Mouse (Mus musculus): ENCODE data around the gene Tpbpa.
"Not testable (repeated sequence)": the region's sequence is repeated elsewhere in the genome, so short reads cannot be mapped to it uniquely, and the experiment has no call there.

The Tpbpa gene

DNA sequence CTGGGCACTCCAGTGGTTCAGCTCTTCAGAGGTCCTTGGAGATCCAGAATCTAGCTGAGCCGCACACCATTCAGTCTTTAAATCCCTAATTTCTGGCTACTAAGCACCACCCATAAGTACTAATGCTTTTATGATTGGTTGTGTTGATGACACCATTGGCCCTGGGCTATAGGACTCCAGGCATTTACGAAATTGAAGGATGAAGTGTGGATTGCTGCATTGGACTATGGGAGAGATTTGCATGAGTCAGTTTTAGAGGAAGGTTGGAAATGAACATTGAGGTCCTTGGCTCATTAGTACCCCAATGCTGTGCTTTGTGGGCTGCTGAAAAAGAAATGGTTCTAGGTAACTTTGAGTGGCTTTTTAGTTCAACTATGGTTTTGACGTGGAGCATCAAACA is at the start of gene Tpbpa:
Gene Tpbpa, minus strand, starts transcription at position 101 of the 400 bp plus-strand sequence.
- not testable (repeated sequence) for DNase-seq (ENCODE audit: low spot score)

DNA sequence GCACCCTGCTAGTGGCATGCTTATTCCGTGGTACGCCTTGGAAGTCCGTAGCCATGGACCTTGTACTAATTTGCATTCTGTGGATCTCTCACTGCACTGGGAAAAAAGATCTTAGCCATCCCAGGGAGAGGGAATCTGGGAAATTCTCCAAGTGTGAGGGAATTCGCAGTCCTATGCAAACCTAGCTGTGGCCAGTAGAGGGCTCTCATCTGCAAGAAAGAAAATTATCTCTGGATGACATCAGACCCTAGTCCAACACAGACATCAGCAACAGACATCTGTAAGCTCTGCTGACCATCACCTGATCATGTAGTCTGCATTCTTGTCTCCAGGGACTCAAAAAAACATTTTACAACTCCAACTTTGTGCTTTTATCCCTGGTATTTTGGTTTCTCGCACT is 45.1 kb upstream of the Tpbpa start:
- not testable (repeated sequence) for DNase-seq (ENCODE audit: low spot score)

DNA sequence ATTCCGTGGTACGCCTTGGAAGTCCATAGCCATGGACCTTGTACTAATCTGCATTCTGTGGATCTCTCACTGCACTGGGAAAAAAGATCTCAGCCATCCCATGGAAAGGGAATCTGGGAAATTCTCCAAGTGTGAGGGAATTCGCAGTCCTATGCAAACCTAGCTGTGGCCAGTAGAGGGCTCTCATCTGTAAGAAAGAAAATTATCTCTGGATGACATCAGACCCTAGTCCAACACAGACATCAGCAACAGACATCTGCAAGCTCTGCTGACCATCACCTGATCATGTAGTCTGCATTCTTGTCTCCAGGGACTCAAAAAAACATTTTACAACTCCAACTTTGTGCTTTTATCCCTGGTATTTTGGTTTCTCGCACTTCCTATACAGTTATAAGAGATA is 30.5 kb upstream of the Tpbpa start:
- DNase-seq (ENCODE audit: low spot score): not testable (repeated sequence)

DNA sequence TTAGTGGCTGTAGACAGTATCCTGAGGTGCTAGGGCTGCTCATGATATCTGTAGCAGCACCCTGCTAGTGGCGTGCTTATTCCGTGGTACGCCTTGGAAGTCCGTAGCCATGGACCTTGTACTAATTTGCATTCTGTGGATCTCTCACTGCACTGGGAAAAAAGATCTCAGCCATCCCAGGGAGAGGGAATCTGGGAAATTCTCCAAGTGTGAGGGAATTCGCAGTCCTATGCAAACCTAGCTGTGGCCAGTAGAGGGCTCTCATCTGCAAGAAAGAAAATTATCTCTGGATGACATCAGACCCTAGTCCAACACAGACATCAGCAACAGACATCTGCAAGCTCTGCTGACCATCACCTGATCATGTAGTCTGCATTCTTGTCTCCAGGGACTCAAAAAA is 22.2 kb upstream of the Tpbpa start:
- DNase-seq (ENCODE audit: low spot score): not testable (repeated sequence)

DNA sequence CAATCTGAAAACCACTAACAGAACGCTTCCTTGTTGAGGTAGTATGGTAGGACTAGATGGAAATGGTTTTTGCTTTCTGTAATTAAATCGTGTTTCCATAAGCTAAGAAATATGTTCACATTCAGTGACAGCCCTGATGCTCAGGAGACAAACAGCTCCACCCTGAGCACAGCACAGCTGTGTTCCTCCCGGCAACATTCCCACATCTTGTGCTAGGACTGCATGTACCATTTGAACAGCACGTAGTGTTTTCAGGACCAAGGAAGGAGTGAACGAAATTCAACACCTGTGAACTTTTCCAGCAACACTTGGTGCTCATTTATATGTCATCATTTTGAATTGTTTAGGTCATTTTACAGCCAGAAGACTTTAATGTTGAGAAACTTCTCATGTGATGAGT is 19.9 kb upstream of the Tpbpa start:
- DNase-seq (ENCODE audit: low spot score): no peak

DNA sequence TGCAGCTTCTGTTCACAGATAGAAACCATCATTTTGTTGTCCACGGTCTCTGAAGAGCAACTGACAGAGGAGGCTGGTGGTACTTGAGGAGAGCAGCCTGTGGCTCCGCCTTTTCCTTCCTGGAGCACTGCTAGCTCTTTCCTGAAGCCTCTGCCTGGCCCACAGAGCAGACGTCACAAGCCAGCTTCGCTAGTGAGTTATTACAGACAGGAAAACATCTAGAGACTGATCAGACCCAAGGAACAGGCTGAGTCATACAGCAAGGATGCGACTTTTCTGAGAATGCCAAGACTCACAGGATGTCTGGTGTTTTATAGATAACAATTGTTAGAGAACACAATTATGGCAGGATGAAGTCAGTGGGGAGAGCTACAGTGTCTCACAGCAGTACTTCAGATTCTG is 5.3 kb downstream of the Tpbpa start, which contains the start of the genes Gm49391 and Ctla2a:
Gene Gm49391, minus strand, starts transcription at position 72 of the 402 bp plus-strand sequence.
Gene Ctla2a, minus strand, starts transcription at position 126 of the 402 bp plus-strand sequence.
- no peak for DNase-seq (ENCODE audit: low spot score)

DNA sequence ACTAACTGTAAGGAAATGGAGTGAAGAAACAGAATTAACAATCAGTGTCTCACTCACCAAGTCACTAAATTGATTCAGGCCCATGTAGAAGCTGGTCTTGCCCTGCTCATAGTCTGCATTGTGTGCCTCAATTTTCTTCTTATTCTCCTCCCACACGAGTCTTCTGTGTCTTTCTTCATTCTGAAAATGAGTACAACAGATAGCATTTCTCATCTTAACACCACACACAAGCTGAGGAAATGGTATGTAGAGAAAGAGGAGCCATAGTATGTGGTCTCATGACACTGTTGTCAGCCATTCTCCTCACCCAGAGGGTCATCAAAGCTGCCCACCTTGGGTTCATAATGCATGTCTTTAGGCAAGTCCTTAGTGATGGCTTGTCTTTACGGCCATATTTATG is 6.3 kb downstream of the Tpbpa start, which contains the start of gene Gm49393:
Gene Gm49393, minus strand, starts transcription at position 101 of the 400 bp plus-strand sequence.
- DNase-seq (ENCODE audit: low spot score): not testable (repeated sequence)

DNA sequence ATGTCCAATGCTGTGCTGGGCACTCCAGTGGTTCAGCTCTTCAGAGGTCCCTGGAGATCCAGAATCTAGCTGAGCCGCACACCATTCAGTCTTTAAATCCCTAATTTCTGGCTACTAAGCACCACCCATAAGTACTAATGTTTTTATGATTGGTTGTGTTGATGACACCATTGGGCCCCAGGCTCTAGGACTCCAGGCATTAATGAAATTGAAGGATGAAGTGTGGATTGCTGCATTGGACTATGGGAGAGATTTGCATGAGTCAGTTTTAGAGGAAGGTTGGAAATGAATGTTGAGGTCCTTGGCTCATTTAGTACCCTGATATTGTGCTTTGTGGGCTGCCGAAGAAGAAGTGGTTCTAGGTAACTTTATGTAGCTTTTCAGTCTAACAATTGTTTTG is 37.0 kb downstream of the Tpbpa start, which contains the start of gene Tpbpb:
Gene Tpbpb, minus strand, starts transcription at position 101 of the 400 bp plus-strand sequence.
- not testable (repeated sequence) for DNase-seq (ENCODE audit: low spot score)

DNA sequence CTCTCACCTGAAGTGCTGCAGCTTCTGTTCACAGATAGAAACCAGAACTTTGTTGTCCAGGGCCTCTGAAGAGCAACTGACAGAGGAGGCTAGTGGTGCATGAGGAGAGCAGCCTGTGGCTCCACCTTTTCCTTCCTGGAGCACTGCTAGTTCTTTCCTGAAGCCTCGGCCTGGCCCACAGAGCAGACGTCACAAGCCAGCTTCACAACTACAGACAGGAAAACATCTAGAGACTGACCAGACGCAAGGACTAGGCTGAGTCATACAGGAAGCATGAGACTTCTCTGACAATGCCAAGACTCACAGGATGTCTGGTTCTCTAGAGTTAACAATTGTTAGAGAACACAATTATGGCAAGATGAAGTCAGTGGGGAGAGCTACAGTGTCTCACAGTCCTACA is 44.5 kb downstream of the Tpbpa start, which contains the start of gene Ctla2b:
Gene Ctla2b, minus strand, starts transcription at position 120 of the 400 bp plus-strand sequence.
- DNase-seq (ENCODE audit: low spot score): no peak

DNA sequence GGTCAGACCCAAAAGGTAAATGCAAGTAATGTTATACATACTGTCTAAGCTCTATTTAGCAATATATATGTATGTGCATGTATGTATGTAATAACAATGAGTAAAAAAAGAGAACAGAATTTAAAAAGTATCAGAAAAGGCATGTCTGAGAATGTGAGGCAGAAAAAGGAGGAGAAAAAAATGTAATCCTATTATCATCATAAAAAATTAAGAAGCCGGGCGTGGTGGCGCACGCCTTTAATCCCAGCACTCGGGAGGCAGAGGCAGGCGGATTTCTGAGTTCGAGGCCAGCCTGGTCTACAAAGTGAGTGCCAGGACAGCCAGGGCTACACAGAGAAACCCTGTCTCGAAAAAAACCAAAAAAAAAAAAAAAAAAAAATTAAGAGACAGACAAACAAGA is 45.0 kb downstream of the Tpbpa start, which contains the start of gene Gm49392:
Gene Gm49392, minus strand, starts transcription at position 101 of the 400 bp plus-strand sequence.
- DNase-seq (ENCODE audit: low spot score): not testable (repeated sequence)

DNA sequence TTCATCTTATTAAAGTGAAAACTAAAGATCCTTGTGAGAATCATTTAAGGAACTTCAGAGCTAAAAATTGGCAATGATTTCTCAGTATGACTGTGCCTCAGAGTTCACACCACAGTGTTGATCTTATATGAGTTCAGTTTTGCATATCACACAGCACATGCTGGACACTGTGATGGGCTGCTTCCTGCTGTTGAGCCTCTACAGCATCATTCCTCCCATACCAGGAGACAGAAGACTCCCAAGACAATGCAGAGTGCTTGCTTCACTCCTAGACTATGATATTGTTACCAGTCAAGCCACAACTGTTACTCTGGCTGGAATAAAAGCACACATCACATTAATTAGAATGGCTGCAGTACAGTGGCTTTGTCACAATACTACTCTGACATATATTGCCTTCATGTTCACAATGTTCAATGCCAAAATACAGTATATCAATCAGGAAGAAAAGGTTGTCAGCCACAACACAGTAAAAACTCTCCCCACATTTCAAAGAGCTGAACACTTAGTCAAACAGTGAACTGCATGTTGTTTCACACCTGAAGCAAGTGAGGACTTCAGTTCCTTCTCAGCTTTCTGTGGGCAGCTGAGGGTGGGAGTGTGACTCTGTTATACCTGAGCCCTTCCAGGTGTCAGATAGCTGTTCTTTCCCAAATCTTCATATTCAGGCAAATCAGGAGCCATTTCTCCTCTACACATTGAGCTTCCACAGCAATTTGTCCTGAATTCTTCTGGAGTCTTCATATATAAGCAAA is 46.2 kb downstream of the Tpbpa start:
- DNase-seq (ENCODE audit: low spot score): no peak

DNA sequence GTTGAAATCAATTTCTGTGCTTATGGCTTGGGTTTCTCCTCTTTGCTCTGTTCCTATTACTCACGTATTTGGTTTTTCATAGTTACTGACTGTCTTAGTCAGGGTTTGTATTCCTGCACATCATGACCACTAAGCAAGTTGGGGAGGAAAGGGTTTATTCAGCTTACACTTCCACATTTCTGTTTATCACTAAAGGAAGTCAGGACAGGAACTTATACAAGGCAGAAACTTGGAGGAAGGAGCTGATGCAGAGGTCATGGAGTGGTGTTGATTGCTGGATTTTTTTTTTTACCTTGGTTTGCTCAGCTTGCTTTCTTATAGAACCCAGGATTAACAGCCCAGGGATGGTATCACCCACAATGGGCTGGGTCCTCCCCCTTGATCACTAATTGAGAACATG is 49.5 kb downstream of the Tpbpa start:
- no peak for DNase-seq (ENCODE audit: low spot score)

All from spleen, adult 12 weeks (tissue).